Mouse (Mus musculus): ENCODE measurements around the gene 4930415O20Rik. TPM values are rescaled to one million over a fixed set of nuclear protein-coding genes. Genes with fewer than 3 reads are reported as not detected.

Gene 4930415O20Rik
- total and polyA plus RNA-seq, 2 experiments from 2014 or later: not detected

GRCm38 (mm10) chr15:98567278-98568134 lies 3.3 kb upstream of the 4930415O20Rik start:
- under 1% methylated on average over 87 of the region's 88 CpGs for WGBS
- Histone ChIP-seq H3K36me3 (ENCODE audit: insufficient read depth, low read length) (no peaks in the 10 kb centered on the region), H3K9me3 (ENCODE audit: low read length) (no peaks in the 10 kb centered on the region), H3K4me3 (ENCODE audit: low read length) (peak overlapping the region; percentile 84), H3K4me1 (ENCODE audit: insufficient read depth, low read length) (peaks cover 9% of the 10 kb centered on the region), H3K4me2 (ENCODE audit: low read depth, low read length) (peak overlapping the region; percentile 86), H3K27me3 (ENCODE audit: insufficient read depth, low read length) (no peaks in the 10 kb centered on the region), H3K27ac (peak overlapping the region; percentile 96), H3K9ac (replicated peaks; ENCODE audit: low read length) (peak overlapping the region; percentile 85)
- peak; percentile 61 for TF ChIP-seq CTCF (IDR thresholded peaks at IDR 0.05; ENCODE audit: low read depth)
- peak; percentile 99 for ATAC-seq
- DNase-seq (ENCODE audit: low spot score): peak; percentile 100

DNA sequence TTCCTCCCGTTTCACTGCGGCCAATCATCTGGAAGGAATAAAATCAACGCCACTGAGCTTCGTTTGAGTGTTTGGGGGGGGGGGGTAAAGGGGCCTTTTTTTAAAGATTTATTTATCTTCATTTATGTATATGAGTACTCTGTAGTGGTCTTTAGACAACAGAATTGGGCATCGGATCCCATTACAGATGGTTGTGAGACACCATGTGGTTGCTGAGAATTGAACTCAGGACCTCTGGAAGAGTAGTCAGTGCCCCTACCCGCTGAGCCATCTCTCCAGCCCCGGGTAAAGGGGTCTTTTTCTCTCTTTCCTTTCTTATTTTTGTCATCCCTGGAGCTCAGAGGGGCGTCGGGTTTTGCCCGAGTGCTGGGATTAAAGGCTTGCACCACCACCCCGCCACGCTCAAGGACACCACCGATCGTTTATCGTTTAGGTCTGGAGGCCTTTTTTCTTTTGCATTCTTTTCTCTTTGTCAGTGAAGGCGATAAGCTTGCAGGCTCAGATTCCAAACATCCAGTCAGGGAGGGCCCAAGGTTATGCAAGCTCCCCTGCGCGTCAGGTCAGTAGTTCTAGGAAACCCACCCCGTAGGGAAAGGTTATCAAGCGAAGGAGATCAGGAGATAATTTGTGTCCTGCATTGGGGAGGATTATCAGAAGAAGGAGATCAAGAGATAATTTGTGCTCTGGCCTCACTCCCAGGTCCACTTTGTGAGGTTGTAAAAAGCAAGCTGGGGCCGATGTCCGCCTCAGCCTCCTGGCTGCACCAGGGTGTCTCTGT lies 2.4 kb upstream of the 4930415O20Rik start:
- no peak for ATAC-seq
- Histone ChIP-seq H3K27me3 (ENCODE audit: insufficient read depth, low read length) (no peaks in the 10 kb centered on the region), H3K9me3 (ENCODE audit: low read length) (no peaks in the 10 kb centered on the region), H3K9ac (replicated peaks; ENCODE audit: low read length) (peak overlapping the region; percentile 76), H3K27ac (peak overlapping the region; percentile 94), H3K4me2 (ENCODE audit: low read depth, low read length) (peak overlapping the region; percentile 69), H3K4me3 (ENCODE audit: low read length) (peak overlapping the region; percentile 84), H3K4me1 (ENCODE audit: insufficient read depth, low read length) (peaks cover 9% of the 10 kb centered on the region), H3K36me3 (ENCODE audit: insufficient read depth, low read length) (no peaks in the 10 kb centered on the region)
- TF ChIP-seq CTCF (IDR thresholded peaks at IDR 0.05; ENCODE audit: low read depth): no peak
- DNase-seq (ENCODE audit: low spot score): peak; percentile 8
- 11% methylated on average over 22 of the region's 22 CpGs for WGBS

GRCm38 (mm10) chr15:98569216-98569615 lies 1.6 kb upstream of the 4930415O20Rik start:
- Histone ChIP-seq H3K9ac (replicated peaks; ENCODE audit: low read length) (peak overlapping the region; percentile 76), H3K36me3 (ENCODE audit: insufficient read depth, low read length) (no peaks in the 10 kb centered on the region), H3K9me3 (ENCODE audit: low read length) (no peaks in the 10 kb centered on the region), H3K27me3 (ENCODE audit: insufficient read depth, low read length) (no peaks in the 10 kb centered on the region), H3K4me3 (ENCODE audit: low read length) (peak overlapping the region; percentile 84; the same call in 1 of the 2 replicates), H3K27ac (0 out of 2 replicates have a peak overlapping the region, but pooled peaks have one; percentile 94), H3K4me1 (ENCODE audit: insufficient read depth, low read length) (peaks cover 9% of the 10 kb centered on the region), H3K4me2 (ENCODE audit: low read depth, low read length) (peak overlapping the region; percentile 69)
- WGBS: 73% methylated on average over 7 of the region's 7 CpGs
- ATAC-seq (no peak), DNase-seq (ENCODE audit: low spot score) (no peak)
- no peak for TF ChIP-seq CTCF (IDR thresholded peaks at IDR 0.05; ENCODE audit: low read depth)

DNA sequence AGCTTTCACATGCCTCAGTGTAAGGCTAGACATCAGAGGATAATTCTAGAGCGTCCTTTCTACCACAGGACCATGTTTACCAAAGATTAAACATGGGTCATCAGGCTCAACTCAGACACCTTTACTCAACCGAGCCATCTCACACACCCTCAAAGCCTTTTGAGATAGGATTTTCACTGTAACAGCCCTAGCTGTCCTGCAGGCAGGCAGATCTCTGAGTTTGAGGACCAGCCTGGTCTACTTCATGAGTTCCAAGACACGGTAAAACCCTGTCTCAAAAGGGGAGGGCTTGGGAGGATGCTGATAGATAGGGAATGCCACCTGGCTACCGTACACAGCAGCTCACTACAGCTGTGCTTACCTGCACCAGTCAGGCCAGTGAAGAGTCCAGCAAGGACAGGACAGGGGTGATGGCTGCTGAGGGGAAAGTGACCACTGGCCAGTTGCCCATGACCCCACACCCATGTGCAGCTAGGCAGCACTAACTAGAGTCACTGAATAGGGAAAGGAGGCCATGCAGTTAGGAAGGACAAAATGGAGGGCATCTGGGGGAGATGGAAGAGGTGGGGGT lies 924 bp upstream of the 4930415O20Rik start:
- Histone ChIP-seq H3K27me3 (ENCODE audit: insufficient read depth, low read length) (no peaks in the 10 kb centered on the region), H3K36me3 (ENCODE audit: insufficient read depth, low read length) (no peaks in the 10 kb centered on the region), H3K9ac (replicated peaks; ENCODE audit: low read length) (no peak overlapping the region), H3K27ac (no peak overlapping the region), H3K9me3 (ENCODE audit: low read length) (no peaks in the 10 kb centered on the region), H3K4me1 (ENCODE audit: insufficient read depth, low read length) (peaks cover 9% of the 10 kb centered on the region), H3K4me3 (ENCODE audit: low read length) (no peak overlapping the region), H3K4me2 (ENCODE audit: low read depth, low read length) (no peak overlapping the region)
- ATAC-seq: no peak
- 82% methylated on average over 4 of the region's 4 CpGs for WGBS
- no peak for TF ChIP-seq CTCF (IDR thresholded peaks at IDR 0.05; ENCODE audit: low read depth)
- DNase-seq (ENCODE audit: low spot score): no peak

DNA sequence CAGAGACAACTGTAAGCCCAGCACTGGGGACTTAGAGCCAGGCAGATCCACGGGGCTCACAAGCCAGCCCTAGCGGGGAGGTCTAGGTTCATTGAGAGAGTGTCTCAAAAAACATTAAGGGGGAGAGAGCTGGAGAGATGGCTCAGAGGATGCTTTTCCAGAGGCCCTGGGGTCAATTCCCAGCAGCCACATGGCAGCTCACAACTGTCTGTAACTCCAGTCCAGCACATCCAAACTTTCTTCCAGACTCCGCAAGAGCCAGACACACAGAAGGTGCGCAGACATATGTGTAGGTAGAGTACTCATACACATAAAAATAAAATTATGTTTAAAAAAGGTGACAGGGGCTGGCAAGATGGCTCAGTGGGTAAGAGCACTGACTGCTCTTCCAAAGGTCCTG lies 2.5 kb downstream of the 4930415O20Rik start:
- DNase-seq (ENCODE audit: low spot score) (no peak), ATAC-seq (no peak)
- Histone ChIP-seq H3K4me1 (ENCODE audit: insufficient read depth, low read length) (peaks cover 6% of the 10 kb centered on the region; the same call in 1 of the 2 replicates), H3K27me3 (ENCODE audit: insufficient read depth, low read length) (no peaks in the 10 kb centered on the region), H3K9ac (replicated peaks; ENCODE audit: low read length) (no peak overlapping the region), H3K4me3 (ENCODE audit: low read length) (no peak overlapping the region), H3K36me3 (ENCODE audit: insufficient read depth, low read length) (no peaks in the 10 kb centered on the region), H3K9me3 (ENCODE audit: low read length) (no peaks in the 10 kb centered on the region), H3K4me2 (ENCODE audit: low read depth, low read length) (no peak overlapping the region), H3K27ac (no peak overlapping the region)
- WGBS: 76% methylated on average over 4 of the region's 4 CpGs
- no peak for TF ChIP-seq CTCF (IDR thresholded peaks at IDR 0.05; ENCODE audit: low read depth)

- H3K9me3 ChIP-seq (ENCODE audit: low read length): no peaks in the 10 kb centered on the region
- DNase-seq (ENCODE audit: low spot score) (no peak), ATAC-seq (no peak)
- no peak overlapping the region for H3K4me2 ChIP-seq (ENCODE audit: low read depth, low read length)
- no peaks in the 10 kb centered on the region for H3K4me1 ChIP-seq (ENCODE audit: insufficient read depth, low read length)
- H3K9ac ChIP-seq (replicated peaks; ENCODE audit: low read length): no peak overlapping the region
- no peak overlapping the region for H3K4me3 ChIP-seq (ENCODE audit: low read length)
- 51% methylated on average over 2 of the region's 2 CpGs for WGBS
- no peaks in the 10 kb centered on the region for H3K36me3 ChIP-seq (ENCODE audit: insufficient read depth, low read length)
- no peak overlapping the region for H3K27ac ChIP-seq
- H3K27me3 ChIP-seq (ENCODE audit: insufficient read depth, low read length): no peaks in the 10 kb centered on the region
- TF ChIP-seq CTCF (IDR thresholded peaks at IDR 0.05; ENCODE audit: low read depth): no peak
Observed at GRCm38 (mm10) chr15:98579310-98579709, 8.5 kb downstream of the 4930415O20Rik start.

Data from hindbrain, postnatal 0 days (tissue).